Mouse (Mus musculus) hindbrain, embryonic 14.5 days (tissue): ENCODE results near the gene Lclat1. TPM values are rescaled to one million over a fixed set of nuclear protein-coding genes. Genes with fewer than 3 reads are reported as not detected.

ENCODE experiments used
- ATAC-seq: fragments of 200-750 bp; cut with Nextera tagmentation; 2 replicates; pipeline ENCODE4 v1.8.0; 2017; ENCODE audit warnings: moderate number of reproducible peaks, mild to moderate bottlenecking, moderate TSS enrichment, moderate library complexity; ENCODE audit not compliant: low FRiP score
- DNase-seq: peaks from one replicate; pipeline ENCODE4 v3.0.0-alpha.2; 2015; ENCODE audit warnings: low spot score
- H3K27ac ChIP-seq: fragments of 300-500 bp; sonication (generic); 2 replicates; pipeline ENCODE4 v1.5.1; 2014; ENCODE audit warnings: mild to moderate bottlenecking, moderate library complexity
- H3K27me3 ChIP-seq: fragments of 300-500 bp; sonication (generic); 2 replicates; pipeline ENCODE4 v1.6.1; 2014; ENCODE audit warnings: mild to moderate bottlenecking, low read length, mixed read lengths; ENCODE audit not compliant: control insufficient read depth, insufficient read depth
- H3K36me3 ChIP-seq: fragments of 300-500 bp; sonication (generic); replicated peaks from 2 replicates; pipeline ENCODE4 v1.6.1; 2014; ENCODE audit not compliant: control insufficient read depth, insufficient read depth
- H3K4me1 ChIP-seq: fragments of 300-500 bp; sonication (generic); replicated peaks from 2 replicates; pipeline ENCODE4 v1.6.1; 2014; ENCODE audit warnings: antibody characterized with exemption, low read length, mixed read lengths; ENCODE audit not compliant: control insufficient read depth, insufficient read depth
- H3K4me2 ChIP-seq: fragments of 300-500 bp; sonication (generic); replicated peaks from 2 replicates; pipeline ENCODE4 v1.6.1; 2014; ENCODE audit warnings: mild to moderate bottlenecking, moderate library complexity
- H3K4me3 ChIP-seq: fragments of 300-500 bp; sonication (generic); replicated peaks from 2 replicates; pipeline ENCODE4 v1.5.1; 2014; ENCODE audit warnings: mild to moderate bottlenecking, low read length
- H3K9ac ChIP-seq: fragments of 300-500 bp; sonication (generic); 2 replicates; pipeline ENCODE4 v1.6.1; 2014
- H3K9me3 ChIP-seq: fragments of 300-500 bp; sonication (generic); 2 replicates; pipeline ENCODE4 v1.6.1; 2016; ENCODE audit warnings: low read length; ENCODE audit not compliant: control insufficient read depth
- WGBS: fragments of 180-500 bp; shearing (Covaris S2); extraction: QIAGEN DNeasy Blood & Tissue Kit; methylation state at CpG from one replicate; pipeline ENCODE4 v1.1.7; 2014; 5-methylcytosine and 5-hydroxymethylcytosine counted together
- polyA plus RNA-seq: library from polyadenylated mRNA; unstranded; fragments of >200 nt; fragmentation: Nextera tagmentation; extraction: Ambion mirVana; gene quantifications from 2 replicates; pipeline ENCODE4 v1.2.1, GENCODE M21; 2014

Lclat1 gene
- polyA plus RNA-seq, 1 experiment from 2014 or later: 21.2 TPM

DNA sequence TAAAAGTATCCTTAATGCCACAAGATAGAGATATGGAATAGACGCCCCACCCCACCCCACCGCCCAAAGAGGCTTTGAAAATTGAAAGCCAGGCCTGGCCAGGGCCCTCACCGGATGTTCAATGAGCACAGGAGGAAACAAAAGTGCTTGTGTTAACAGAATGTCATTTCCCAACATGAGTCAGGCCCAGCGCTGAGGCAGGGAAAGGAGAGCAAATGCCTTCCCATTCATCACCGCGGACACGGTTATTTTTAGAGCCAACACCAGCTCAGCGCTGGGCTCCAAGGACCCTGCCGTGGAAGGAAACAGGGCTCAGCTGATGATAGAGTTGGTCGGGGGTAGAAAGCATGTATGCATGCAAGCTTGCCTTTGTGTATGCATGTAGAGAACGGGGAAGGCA is 40.4 kb upstream of the Lclat1 start:
- 24% methylated on average over 11 of the region's 11 CpGs for WGBS
- ATAC-seq (peak; percentile 27; the same call in 1 of the 2 replicates), DNase-seq (peak; percentile 42)
- Histone ChIP-seq H3K9ac (no peak overlapping the region), H3K4me1 (peaks cover 13% of the 10 kb centered on the region; the same call in 1 of the 2 replicates), H3K27me3 (no peaks in the 10 kb centered on the region), H3K36me3 (no peaks in the 10 kb centered on the region), H3K9me3 (no peaks in the 10 kb centered on the region), H3K27ac (peak overlapping the region; percentile 47; the same call in 1 of the 2 replicates), H3K4me3 (no peak overlapping the region), H3K4me2 (no peak overlapping the region)

DNA sequence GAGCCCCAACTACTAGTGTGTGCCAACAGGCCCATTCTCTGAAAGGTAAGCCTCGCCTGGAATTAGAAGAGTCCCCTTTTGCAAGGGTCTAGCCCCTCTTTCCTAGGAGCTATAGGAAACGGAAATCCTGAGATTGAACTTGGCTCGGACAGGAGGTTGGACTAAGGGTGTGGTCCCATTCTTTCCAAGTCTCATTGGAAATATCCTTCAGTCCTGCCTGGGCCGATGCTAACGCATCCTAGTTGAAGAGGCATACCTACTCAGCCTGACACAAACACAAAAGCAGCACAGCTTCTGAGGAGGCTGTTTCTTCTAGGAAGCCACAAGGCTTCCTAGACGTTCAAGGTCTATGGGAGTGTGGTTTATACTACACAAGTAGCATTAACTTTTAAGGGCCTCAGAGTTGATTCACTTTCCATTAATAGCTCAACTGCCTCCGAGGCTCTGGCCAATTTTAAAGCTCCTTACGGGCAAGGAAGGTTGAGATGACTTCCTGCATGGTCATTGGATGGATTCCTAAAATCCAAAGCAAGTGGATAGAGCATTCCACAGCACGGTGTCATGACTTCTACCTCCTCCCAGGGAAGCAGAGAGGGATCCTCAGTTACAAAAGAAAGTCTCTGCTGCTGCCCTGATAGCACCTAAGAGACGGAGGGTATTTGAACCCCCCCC is 39.3 kb upstream of the Lclat1 start:
- Histone ChIP-seq H3K4me1 (peaks cover 13% of the 10 kb centered on the region; the same call in 1 of the 2 replicates), H3K4me2 (no peak overlapping the region), H3K9me3 (no peaks in the 10 kb centered on the region), H3K36me3 (no peaks in the 10 kb centered on the region), H3K27ac (no peak overlapping the region), H3K27me3 (no peaks in the 10 kb centered on the region), H3K4me3 (no peak overlapping the region), H3K9ac (no peak overlapping the region)
- no peak for DNase-seq
- no peak for ATAC-seq
- WGBS: 85% methylated on average over 10 of the region's 10 CpGs

DNA sequence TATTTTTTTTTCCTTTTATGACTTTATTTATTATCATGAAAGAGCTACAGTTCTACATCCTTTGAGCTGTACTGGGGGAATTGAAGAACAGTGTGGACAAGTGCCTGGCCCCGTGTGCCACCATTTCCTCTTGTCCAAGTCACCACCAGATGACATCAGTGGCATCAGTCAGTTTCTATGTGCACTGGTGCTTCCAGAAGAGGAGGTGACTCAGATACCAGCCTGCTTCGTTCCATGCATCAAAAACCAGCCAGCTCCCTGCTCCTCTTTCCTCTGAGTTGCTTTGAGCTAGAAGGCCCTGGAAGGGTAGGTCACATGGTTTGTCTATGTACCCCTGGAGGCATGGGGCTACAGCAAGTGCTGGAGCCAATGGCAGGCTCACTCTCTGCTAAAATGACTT is 37.3 kb upstream of the Lclat1 start:
- ATAC-seq (no peak), DNase-seq (no peak)
- Histone ChIP-seq H3K27me3 (no peaks in the 10 kb centered on the region), H3K36me3 (no peaks in the 10 kb centered on the region), H3K27ac (no peak overlapping the region), H3K4me3 (no peak overlapping the region), H3K9me3 (no peaks in the 10 kb centered on the region), H3K4me2 (no peak overlapping the region), H3K4me1 (peaks cover 13% of the 10 kb centered on the region; the same call in 1 of the 2 replicates), H3K9ac (no peak overlapping the region)
- WGBS: 86% methylated on average over 2 of the region's 2 CpGs

DNA sequence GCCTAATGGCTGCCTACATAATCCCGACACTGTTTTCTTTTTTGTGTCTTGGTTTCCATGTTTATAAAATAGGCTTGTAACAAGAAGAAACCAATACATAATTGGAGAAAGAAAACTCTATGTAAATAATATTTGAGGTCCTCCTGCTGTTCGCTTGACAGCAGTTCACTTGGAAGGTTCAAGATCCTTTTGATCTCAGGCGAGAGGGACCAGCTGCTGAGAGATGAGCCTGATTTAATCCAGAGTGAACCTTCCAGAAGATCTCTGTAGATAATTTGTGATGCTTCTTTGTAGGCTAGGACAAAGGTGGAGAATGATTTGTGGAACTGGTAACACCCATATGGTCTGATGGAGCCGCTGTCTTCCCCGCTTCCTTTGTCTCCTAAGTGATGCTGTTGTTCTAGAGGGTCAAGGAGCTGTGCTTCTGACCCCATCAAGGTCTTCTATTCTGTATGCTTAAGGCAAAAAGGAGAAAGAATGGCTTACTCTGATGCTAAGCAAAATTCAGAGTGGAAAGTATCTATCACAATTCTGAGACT is 36.0 kb upstream of the Lclat1 start:
- Histone ChIP-seq H3K4me3 (no peak overlapping the region), H3K4me1 (peaks cover 9% of the 10 kb centered on the region; the same call in 1 of the 2 replicates), H3K9me3 (no peaks in the 10 kb centered on the region), H3K4me2 (no peak overlapping the region), H3K27ac (no peak overlapping the region), H3K27me3 (no peaks in the 10 kb centered on the region), H3K36me3 (no peaks in the 10 kb centered on the region), H3K9ac (no peak overlapping the region)
- 67% methylated on average over 5 of the region's 5 CpGs for WGBS
- no peak for ATAC-seq
- DNase-seq: no peak

DNA sequence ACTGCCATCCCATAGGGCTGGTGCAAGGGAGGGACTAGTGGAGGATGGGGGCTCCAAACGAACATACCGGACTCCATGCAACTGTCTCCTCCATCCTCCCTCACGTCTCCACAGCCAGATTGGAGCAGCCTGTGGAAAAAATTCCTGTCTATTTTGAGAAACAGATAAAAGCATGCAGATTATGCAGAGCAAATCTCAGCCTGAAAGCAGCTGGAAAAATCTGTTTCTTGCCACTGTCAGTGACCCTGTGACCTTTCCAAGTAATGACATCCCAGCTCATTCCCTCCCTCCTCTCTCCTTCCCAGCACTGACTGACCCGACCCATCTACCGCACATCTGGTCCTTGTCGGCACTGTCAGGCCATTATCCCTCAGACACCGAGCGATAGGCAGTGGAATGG is 35.5 kb upstream of the Lclat1 start:
- Histone ChIP-seq H3K4me1 (peaks cover 9% of the 10 kb centered on the region; the same call in 1 of the 2 replicates), H3K4me3 (no peak overlapping the region), H3K36me3 (no peaks in the 10 kb centered on the region), H3K27me3 (no peaks in the 10 kb centered on the region), H3K27ac (no peak overlapping the region), H3K9me3 (no peaks in the 10 kb centered on the region), H3K9ac (no peak overlapping the region), H3K4me2 (no peak overlapping the region)
- ATAC-seq (no peak), DNase-seq (no peak)
- WGBS: 55% methylated on average over 8 of the region's 8 CpGs

DNA sequence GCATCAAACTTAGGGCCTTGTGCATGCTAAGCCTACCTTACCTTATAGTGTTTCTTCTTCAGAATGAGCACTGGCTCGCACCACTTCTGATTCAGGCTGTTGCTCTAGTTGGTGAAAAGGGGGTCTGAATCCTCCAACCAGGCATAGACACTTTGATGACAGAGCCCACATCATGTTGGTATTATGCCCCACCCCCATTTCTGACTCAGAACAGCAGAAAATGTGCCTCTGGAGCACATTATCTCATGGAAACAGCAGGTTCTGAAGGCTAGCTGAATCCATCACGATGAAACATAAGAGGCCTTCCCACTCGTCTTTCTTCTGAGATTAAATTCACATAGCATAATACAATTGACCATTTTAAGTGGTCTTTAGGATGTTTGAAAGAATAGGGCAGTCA is 33.2 kb upstream of the Lclat1 start:
- 87% methylated on average over 3 of the region's 3 CpGs for WGBS
- no peaks in the 10 kb centered on the region for H3K36me3 ChIP-seq
- no peak overlapping the region for H3K9ac ChIP-seq
- H3K9me3 ChIP-seq: no peaks in the 10 kb centered on the region
- H3K27ac ChIP-seq: no peak overlapping the region
- no peak overlapping the region for H3K4me2 ChIP-seq
- H3K27me3 ChIP-seq: no peaks in the 10 kb centered on the region
- ATAC-seq (no peak), DNase-seq (no peak)
- H3K4me1 ChIP-seq: no peaks in the 10 kb centered on the region
- no peak overlapping the region for H3K4me3 ChIP-seq

DNA sequence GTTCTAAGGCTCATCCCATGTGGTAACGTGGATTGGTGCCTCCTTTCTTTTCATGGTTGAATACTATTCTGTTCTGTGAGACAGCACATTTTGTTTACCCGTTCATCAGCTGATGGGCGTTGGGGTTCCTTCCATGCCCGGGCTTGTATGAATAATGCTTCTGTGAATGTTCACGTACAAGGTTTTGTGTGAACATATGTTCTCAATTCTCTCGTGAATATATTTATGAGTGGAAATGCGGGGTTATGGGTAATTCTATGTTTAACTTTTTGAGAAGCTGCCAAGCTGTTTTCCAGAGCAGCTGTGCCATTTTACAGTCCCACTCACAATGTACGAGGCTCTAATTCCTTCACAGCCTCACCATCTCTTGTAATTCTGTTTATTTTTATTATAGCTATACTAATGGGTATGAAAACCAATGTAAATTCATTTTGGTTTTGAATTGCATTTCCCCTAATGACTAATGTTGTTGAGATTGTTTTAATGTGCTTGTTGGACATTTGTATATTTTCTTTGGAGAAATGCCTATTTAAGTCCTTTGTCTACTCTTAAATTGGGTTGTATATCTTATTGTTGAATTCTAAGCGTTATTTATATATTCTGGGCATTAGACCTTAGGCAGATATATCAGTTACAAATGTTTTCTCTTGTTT is 32.4 kb upstream of the Lclat1 start:
- no peaks in the 10 kb centered on the region for H3K9me3 ChIP-seq

DNA sequence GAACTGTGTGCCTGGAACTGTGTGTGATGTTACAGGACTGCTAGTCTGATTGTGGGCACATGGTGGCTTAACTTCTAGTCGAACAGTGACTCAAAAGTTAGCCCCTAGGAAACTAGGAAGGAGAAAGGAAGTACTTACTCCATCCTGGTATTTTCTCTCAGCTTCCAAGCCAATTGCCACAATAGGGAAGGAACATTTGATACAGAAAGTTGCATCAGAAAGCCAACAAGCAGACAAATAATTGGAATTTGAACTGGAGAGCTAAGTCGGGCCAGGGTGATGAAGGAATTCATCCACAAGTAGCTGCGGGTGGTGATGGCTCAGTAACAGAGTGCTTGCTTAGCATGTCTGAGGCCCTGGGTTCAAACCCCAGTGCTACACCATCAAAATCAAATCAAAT is 30.1 kb upstream of the Lclat1 start:
- Histone ChIP-seq H3K4me3 (no peak overlapping the region), H3K9ac (no peak overlapping the region), H3K4me1 (no peaks in the 10 kb centered on the region), H3K27ac (no peak overlapping the region), H3K27me3 (no peaks in the 10 kb centered on the region), H3K9me3 (no peaks in the 10 kb centered on the region), H3K4me2 (no peak overlapping the region), H3K36me3 (no peaks in the 10 kb centered on the region)
- 82% methylated on average over 3 of the region's 3 CpGs for WGBS
- ATAC-seq: no peak
- DNase-seq: no peak

More for the DNA sequence above, 32.4 kb upstream of the Lclat1 start:
- Histone ChIP-seq H3K27me3 (no peaks in the 10 kb centered on the region), H3K4me1 (no peaks in the 10 kb centered on the region), H3K4me2 (no peak overlapping the region), H3K36me3 (no peaks in the 10 kb centered on the region), H3K9ac (no peak overlapping the region), H3K27ac (no peak overlapping the region), H3K4me3 (no peak overlapping the region)
- DNase-seq (peak; percentile 26), ATAC-seq (no peak)
- WGBS: 61% methylated on average over 9 of the region's 9 CpGs

DNA sequence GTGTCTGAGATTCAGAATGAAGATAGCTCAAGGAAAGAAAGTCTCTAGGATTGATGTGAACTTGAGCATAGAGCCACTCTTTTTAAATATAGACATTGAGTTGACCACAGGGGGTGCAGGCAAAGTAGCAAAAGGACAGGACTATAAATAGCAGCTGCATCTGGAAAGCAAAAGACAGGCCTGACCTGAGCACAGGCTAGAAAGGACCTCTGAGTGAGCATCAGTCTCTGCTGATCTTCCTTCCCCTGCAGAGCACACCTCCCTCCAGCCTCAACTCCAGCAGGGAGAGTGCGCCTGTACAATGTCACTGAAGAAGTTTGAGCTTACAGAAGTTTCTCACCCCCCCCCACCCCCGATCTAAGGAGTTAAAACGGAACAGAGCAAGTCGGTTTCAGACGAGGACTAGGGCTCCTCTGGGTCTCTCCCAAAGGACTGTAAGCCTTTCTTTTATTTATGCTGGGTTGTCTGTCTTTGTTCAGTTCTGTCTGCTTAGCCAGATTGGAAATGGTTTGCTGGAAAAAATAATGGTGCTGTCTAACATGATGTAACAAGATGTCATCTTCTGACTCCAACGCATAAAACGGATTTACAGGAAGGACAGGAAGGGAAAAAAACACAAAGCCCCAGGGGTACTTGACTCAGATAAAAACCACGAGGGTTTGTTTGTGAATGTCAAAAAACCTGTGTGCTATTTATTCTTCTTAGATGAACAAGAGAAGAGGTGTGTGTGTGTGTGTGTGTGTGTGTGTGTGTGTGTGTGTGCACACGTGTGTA is 26.2 kb upstream of the Lclat1 start:
- Histone ChIP-seq H3K27ac (no peak overlapping the region), H3K4me3 (no peak overlapping the region), H3K9me3 (no peaks in the 10 kb centered on the region), H3K9ac (no peak overlapping the region), H3K4me2 (no peak overlapping the region), H3K36me3 (no peaks in the 10 kb centered on the region), H3K27me3 (no peaks in the 10 kb centered on the region), H3K4me1 (no peaks in the 10 kb centered on the region)
- ATAC-seq (no peak), DNase-seq (no peak)
- WGBS: 52% methylated on average over 9 of the region's 9 CpGs
